Mouse (Mus musculus): ENCODE data around the gene Olfr1369-ps1.

DNA sequence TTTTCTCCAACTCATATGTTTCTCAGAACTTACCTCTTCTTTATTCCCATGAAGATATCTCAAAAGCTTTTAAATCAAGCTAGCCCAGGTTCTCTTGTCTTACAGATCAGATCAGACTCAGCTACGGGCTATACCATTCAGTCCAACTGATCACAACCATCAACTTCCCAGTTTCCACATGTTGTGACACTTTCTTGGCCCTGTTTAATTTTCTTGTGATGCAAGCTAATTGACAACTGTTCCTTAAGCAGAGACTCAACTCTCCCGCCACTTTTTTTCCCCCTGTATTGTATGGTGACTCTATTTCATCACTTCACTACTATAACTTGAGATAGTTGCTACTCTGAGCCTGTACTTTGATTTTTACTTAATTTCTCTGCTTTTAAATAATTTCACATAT lies 50.3 kb downstream of the Olfr1369-ps1 start:
- TF ChIP-seq CTCF (conservative IDR thresholded peaks at IDR 0.05 in 1 of 2, IDR thresholded peaks at IDR 0.05 in 1 of 2; ENCODE audit: low read depth in 2 of 2, low read length in 2 of 2), result no peak
- TF ChIP-seq ZKSCAN1 (IDR thresholded peaks at IDR 0.05; ENCODE audit: borderline replicate concordance, low read depth, low read length), result no peak
- TF ChIP-seq EP300 (IDR thresholded peaks at IDR 0.05; ENCODE audit: low read length), result no peak
- TF ChIP-seq SIN3A (IDR thresholded peaks at IDR 0.05; ENCODE audit: low read length), result no peak; the same call in 1 of the 2 replicates
- TF ChIP-seq ZC3H11A (IDR thresholded peaks at IDR 0.05; ENCODE audit: low read depth, low read length), result no peak
- TF ChIP-seq CHD2 (IDR thresholded peaks at IDR 0.05; ENCODE audit: low read length), result no peak
- no peak for TF ChIP-seq MAZ (IDR thresholded peaks at IDR 0.05; ENCODE audit: low read depth, low read length)
- no peak for TF ChIP-seq POLR2A (IDR thresholded peaks at IDR 0.05; ENCODE audit: low read depth, low read length)
- no peak for TF ChIP-seq IRF4 (IDR thresholded peaks at IDR 0.05; ENCODE audit: low read depth, low read length)
- TF ChIP-seq ETS1 (conservative IDR thresholded peaks at IDR 0.05; ENCODE audit: low read depth, low read length), result no peak
- no peak for TF ChIP-seq E2F4 (IDR thresholded peaks at IDR 0.05; ENCODE audit: insufficient replicate concordance, low read depth, low read length)
